Mouse (Mus musculus) spleen, adult 18-20 months (tissue): ENCODE data around the gene Aox3.

ENCODE experiments used
- DNase-seq, 2 experiments: peaks; one replicate each; pipeline ENCODE4 v3.0.0; 2022; ENCODE audit warnings: mixed read lengths in 2 of 2

Gene Aox3

DNA sequence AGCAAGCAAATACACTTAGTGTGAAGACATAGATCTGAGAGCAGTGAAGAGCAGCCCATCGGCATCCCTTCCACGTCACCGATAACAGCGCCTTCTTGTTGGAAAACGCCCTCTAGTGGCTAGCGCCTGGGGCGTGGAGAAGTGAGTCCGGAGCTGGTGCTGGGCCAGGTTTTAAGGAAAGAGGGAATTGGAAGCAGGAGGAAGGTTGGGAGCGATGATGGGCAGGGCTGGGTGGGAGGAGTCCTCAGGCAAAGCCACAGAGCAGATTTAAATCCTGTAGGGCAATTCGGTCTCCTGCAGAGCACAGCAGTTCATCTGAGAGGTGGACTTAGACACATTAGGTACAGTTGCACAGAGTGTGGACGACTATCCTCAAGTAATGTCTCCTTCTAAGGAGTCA lies at the start of gene Aox3:
TSS of gene Aox3 (plus strand) at position 251 of the 400 bp plus-strand sequence.
- DNase-seq, result peak in 1 of 2 experiments; percentile 21

DNA sequence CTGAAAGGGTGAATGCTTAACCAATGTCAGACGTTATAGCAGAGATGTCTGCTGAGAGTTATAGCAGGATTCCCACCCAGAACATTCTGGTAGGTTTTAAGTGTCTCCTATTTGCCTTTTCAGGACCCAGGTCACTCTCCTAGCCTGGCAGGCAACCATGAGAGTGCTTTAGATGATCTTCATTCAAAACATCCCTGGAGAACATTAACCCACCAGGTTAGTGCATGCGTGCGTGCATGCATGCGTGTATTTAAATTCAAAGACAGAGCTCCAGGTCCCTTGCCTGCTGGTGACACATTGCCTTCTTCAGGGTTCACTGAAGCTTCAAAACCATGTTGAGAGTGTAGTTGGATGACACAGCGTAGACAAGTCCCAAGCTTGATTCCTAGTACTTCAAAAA lies 47.8 kb upstream of the Aox3 start:
- DNase-seq, result no peak

DNA sequence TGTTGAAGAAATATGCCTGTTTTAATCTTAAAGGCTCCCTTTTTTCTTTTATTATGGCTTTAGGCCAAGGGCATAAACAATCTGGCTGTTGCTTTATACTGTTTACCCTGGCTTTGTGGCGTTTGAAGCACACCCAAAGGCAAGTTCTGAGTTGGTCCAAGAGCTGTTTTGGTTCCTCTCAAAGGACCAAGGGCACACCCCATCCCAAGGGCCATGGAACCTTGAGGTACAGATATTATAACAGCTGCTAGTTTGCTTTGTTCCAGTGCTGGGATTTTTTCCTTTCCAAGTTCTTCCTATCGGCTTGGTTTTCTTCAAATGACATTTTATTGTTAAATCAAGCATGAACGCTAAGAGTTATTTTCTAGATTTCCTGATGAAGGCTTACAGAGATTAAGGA lies 47.3 kb upstream of the Aox3 start:
- no peak for DNase-seq

DNA sequence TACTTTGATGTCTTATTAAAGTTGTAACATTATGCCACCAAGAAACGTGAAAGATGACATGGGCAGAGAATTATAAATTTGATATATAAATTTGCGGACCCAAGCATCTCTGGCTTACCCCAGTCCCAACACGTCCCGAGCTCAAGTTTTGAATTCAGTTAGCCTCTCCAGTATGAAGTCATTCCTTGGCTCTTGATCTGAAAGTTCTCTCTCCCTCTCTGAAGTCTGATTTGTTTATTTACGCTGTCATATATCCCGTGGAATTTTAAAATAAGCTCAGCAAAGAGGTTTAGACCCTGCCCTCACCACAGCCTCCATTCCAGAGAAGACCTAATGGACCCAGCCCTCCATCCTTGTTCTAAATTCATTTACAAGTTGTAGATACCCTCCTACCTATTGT lies 43.7 kb upstream of the Aox3 start:
- no peak for DNase-seq

DNA sequence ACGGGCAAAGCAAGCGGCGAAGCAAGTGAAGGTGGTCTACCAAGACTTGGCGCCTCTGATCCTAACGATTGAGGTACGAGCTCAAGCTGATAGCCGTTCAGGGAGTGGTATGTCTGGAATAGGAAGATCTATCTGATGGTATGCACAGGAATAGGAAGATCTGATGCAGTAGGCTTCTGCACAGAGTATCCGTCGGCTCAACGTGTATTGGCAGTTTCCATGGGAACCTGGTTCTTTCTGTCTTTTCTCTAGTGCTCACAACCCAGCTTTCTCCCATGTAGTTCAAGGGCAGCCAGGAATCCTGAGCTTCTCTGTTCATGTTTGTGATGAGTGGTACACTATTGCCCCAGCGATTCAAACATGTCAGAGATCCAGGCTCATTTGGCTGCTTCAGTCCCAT lies 42.8 kb upstream of the Aox3 start:
- no peak for DNase-seq

DNA sequence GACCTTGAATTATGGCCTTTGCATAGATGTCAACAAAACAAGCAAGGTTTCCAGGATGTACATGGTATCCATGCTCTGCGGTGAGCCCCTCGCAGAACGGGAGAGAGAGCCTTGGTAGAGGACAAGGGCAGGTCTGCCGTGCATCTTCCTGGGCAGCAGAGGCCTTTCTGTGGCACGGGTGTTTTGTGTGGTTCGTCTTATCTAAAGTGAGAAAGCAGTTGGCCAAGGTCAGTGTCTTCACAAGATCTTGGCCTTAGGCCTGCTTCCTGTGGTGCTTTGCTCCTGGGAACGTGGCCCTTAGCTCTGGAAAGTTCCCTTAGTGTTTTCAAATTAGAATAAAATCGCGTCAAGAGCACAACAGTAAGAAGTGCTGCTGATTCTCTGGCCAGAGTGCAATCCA lies 41.9 kb upstream of the Aox3 start:
- no peak for DNase-seq

DNA sequence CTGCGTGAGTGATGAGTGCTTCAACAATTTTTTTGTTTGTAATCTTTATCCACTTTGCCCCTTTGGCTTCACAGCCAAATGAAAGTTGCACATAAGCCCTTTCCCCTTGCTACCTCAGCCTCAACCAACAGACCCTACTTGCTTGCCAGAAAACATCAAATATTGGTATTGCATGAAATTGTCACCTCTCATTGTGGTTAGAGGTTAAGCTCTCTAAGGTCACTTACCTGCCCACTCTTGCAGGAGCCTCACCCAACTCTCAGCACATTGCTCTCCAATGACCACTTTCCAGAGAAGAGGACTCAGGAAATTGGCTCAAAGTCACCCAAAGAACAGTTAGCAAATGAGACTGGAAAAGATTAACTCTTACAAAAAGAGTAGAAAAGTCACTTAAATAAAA lies 41.4 kb upstream of the Aox3 start:
- DNase-seq, result no peak

DNA sequence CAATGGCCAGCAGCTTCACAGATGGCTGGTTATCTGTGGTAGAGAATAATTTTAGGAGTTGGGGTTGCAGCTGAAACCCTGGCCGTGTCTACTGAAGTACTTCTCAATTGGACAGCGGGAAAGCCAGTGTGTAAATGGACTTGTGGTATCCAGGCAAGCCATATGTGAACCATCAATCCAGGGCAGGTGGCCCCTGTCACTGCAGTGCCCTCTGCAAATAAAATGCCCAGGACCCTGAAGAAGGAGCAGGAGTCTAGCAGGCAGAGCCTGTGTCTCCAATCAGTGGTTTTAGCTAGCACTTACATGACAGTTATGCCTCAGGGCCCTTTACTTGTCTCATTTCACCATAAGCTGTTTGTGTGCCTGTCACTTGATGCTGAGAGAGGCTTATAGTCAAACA lies 40.5 kb upstream of the Aox3 start:
- no peak for DNase-seq

DNA sequence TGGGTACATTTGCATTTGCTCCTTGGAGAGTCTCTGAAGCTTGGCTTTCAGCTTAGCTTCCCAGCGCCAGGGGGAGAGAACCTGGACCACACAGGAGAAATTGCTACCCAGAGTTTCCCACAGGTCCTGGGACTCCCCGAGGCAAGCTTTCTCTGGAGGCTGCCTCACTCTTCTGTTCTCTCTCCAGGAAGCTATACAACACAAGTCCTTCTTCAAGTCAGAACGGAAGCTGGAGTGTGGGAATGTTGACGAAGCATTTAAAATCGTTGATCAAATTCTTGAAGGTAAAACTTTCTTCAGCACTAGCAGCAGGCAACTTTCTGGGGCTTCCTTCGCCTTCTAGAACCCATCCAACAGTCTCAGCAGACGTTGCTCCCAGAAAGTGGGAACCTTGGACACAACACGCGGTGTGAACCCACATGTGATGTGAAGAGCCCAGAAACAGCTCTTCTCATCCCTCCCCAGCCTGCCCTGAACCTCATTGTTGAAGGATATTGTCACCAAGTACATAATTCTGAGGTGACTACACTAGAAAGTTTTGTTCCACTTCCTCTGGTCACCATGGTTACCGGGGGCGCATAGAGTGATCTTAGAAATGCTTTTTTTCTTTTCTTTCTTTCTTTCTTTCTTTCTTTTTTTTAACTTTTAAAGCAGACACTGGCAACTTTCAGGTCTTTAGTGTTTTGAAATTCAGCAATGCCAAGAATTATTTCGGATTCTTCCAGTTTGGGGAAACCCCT lies 39.8 kb upstream of the Aox3 start:
- DNase-seq, result no peak

DNA sequence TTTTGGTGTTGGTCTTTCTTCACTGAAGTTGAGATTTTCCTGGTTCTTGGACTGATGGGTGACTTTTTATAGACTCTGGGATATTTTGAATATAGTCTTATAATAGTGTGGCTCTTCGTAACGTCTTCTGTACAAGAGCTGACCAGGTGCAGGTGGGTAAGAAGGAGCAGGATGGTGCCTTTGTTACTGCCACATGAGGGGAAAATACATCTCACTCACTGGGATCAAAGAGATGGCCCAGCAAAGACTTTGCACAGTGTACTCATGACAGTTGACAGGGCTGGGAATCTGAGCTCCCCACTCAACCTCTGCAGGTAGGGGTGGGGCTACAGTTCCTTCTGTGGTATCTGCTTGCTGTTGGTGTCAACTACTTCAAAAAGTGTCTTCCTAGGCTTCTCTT lies 38.7 kb upstream of the Aox3 start:
- DNase-seq, result no peak

DNA sequence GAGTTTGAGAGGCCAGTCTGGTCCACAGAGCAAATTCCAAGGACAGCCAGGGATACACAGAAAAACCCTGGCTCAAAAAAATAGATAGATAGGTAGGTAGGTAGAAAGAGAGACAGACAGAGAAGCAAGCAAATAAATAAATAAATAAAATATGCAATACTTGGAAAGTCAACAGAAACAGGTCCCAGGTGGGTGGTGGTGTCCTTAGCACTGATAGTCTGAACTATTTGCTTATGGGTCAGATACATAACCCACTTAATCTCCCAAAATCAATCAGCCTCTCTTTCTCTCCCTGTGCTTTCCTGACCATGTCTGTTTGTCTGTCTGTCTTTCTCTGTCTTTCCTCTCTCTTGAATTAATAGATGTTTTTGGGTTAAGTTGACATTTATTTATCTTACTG lies 35.0 kb upstream of the Aox3 start:
- DNase-seq, result no peak

DNA sequence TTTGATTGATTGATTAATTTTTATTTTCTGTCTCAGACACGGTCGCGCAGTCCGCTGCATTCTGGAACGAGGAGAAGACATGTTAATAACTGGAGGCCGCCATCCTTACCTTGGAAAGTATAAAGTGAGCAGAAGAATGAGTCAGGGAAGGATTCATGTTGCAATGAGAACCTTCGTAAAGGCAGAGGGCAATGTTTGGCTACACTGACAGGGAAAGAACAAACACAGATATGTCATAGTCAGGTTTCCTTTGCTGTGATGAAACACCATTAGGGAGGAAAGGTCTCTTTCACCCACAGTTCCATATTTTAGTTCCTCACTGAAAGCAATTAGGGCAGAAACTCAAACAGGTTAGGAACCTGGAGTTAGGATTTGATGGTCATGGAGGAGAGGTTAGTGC lies 34.5 kb upstream of the Aox3 start:
- DNase-seq, result no peak

DNA sequence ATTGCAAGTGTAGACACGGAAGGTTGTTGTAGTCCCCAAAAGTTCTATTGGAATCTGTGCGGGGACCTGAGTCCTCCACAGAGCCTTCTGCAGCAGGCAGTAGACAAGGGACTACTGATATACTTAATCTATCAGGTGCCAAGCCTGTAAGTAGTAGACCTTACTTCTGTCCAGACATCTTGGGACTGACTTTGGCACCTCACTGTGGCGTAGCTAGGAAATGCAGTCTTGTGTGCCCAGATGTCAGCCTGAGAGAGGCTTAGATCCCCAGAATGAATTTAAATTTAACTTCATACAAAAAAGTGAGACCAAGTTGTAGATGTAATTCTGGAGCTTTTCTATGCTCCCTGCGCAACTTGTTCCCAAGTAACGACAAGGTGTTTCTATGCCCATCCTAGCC lies 33.2 kb upstream of the Aox3 start:
- DNase-seq, result no peak

DNA sequence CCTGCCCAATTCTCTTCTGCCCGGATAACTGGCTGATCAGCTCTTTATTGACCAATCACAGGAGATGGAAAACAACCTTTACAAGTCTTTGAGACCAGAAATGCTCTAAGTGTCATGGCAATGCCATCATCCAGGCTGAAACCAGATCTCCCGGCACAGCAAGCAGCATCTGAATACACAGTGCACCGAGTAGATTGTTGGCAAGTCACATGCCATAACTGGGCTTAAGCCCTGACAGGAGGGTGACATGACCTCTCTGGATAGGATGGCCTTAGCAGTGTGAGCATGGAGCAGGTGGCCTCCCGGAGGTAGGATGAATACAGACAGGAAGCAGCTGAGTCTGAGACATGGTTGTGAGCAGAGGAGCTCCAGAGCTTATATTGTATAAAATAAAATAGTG lies 32.5 kb upstream of the Aox3 start:
- DNase-seq, result no peak

DNA sequence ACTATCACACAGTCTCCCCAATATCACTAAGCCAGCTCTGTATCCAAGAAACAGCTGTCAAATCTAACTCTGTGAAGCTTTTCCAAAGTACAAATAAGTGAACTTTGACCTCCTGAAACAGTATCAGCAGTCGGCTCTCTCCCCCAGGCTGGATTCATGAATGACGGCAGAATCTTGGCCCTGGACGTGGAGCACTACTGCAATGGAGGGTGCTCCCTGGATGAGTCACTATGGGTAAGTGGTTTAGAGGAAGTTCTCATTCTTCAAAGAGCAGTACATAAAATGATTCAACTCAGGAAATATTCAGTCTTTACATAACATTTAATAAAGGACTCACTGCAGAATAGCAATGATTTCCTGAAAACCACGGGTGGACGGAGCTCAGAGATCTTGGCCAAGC lies 31.6 kb upstream of the Aox3 start:
- DNase-seq, result no peak

DNA sequence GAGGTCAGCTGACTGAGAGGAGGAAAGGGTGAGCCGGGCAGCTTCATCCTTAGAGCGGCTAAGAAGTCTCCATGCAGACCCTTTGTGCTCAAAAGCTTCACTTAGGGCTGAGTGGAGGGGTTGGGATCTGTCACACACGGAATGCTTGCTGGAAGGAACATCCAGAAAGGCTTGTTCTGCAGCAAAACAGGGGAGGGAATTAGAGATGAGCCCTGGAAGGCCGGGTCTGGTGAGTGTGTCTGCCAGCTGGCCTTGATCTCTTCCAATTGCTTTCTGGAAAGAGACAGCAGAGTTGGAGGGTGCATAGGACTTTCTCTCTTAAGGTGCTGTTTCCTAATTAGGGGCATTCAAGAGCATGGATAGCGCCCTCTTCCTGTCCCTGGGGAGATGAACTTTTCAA lies 23.6 kb upstream of the Aox3 start:
- DNase-seq, result no peak

DNA sequence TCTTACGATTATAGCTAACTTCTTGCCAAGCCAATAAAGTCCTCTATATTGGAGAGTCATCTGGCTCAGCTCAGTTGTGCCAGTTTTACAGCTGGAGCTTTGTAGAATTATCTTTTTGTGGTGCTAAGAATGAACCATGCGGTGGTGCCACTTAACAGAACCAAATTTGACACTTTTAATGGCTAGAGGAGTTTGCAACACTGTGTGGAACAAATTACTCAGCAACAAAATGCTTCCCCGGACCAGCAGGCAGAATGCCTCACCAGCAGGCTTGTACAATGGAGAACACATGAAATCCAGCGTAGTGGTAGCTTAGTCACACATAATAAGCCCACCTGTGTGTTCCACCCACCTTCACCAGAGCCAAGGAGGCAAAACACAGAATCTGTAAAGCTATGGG lies 22.7 kb upstream of the Aox3 start:
- DNase-seq, result no peak

DNA sequence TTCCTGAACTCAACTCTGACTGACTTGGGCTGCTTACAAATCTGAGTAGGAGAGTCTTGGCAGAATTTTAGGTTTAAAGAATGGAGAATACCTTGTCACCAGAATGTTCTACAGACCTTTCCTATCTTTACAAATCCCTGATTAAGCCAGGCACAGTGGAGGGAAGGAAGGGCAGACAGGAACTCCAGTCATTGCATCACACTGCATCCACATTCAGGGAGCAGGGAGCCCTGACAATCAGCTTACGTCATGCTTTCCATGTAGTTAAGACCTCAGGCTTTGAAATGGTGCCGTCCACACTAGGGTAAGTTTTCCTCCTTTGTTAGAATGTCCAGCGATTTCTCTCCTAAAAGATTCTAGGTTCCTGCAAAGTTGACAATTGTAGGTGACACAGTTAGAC lies 21.7 kb upstream of the Aox3 start:
- DNase-seq, result no peak

DNA sequence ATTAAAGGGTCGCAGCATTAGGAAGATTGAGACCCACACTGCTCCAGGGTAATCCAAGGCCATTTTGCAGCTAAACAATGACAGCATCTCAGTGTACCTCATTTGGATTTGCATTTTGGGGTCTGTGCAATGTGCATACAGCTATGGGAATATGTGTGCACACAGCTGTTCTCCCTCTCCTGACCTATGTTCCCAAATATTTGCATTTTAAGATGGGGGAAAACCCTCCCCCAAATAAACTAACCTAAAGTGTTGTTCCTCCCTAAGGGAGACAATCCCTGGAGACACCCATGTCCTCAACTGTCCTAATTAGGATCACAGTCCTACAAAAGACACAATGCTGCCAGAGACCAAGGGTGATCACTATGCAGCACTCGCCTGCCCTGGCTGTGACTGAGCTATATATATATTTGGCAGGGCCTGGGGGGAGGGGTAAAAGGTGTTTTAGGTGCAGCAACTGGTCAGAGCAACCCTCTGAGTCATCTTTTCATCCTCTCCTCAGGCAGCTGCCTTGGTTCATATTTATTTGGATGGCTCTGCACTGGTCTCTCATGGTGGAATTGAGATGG lies 20.9 kb upstream of the Aox3 start:
- no peak for DNase-seq

DNA sequence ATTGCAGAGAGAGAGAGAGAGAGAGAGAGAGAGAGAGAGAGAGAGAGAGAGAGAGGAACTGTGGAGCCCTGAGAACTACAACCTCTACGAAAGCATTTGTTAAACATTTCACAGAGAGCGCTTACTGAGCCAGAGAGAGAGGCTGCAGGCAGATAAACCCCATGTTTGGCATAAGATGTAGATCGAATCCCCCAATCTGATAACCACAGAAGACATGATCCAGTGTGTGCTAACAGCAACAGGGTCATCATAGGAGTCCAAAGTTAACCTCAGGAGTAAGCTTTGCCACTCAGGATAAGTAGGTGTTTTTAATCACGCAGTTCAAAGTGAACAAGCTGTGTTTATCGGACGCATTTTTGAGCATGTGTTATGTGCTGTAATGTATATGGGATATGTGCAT lies 15.6 kb upstream of the Aox3 start:
- DNase-seq, result no peak

DNA sequence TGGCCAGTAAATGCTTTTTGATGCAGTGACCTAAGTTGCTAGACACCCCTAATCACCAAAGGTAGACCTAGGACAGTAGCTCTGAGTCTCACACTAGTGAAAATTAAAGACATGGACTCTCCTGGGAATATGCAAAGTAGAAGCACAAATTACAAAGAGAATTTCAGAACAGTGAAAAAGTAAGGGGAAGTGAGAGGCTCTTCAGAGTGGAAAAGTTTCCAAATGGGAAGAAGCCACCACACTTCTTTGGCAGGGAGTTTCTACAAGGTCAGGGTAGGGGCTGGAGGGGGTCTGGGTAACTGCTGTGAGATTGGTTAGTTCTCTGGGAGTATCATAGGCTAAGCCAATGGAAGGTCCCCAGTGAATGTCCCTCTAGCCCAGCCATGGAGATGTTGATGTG lies 13.8 kb upstream of the Aox3 start:
- DNase-seq, result no peak

DNA sequence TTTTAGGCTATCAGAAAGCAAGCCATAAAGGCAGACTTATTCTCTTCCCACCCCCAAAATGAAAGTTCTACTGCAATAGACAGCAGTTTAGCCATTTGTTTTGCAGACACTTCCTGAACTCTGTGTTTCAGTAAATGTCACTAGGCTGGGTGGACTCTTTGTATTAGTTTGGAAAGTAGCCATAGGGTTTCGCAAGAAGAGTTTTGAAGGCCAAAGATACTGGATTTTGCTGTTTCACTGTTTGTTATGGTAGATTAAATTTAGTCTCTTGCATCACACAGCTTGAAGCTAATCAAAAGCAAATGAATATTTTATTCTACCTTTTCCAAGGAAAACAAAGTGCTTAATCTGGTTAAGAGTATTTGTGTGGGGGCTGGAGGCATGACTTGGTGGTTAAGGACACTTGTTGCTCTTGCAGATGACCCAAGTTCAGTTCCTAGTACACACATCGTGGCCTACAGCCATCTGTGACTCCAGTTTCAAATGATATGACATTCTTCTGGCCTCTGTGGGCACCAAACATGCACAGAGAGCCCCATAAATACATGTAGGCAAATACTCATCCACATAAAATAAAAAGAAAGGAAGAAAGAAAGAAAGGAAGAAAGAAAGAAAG lies 11.3 kb upstream of the Aox3 start:
- DNase-seq, result no peak

DNA sequence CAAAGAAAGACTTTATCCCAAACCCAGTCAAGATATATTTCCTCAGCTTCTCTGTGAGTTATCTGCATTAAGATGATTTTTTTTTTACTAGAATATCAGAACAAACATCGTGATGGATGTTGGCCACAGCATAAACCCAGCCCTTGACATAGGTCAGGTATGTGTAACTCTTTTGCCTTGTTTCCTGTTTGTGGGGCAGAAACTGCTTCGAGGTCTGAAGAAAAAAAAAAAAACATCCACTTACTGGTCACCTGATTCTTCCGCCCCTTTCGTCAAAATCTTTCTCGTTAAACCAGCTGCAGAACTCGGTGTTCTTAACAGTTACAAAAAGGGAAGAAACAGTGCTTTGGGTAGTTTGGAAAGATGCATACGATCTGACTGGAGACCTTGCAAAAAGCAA lies 10.4 kb upstream of the Aox3 start:
- DNase-seq, result no peak

DNA sequence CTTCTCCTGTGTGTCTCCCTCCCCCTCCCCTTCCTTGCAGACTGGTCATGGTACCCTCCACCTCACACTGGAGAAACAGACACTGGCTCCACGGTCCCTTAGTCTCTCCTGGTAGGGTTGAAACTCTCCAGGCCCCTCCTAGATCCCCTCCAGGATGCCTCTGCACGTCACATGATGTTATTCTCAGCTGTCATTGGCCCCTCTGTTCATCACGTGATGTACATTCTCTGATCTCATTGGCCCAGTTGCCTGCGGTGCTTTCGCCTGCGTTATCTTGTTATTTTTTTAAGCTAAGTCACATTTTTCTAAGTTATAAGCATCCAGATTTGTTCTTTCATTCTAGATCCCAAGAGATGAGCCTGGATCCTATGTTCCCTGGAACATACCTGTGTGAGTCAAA lies 7.2 kb upstream of the Aox3 start:
- DNase-seq, result no peak

DNA sequence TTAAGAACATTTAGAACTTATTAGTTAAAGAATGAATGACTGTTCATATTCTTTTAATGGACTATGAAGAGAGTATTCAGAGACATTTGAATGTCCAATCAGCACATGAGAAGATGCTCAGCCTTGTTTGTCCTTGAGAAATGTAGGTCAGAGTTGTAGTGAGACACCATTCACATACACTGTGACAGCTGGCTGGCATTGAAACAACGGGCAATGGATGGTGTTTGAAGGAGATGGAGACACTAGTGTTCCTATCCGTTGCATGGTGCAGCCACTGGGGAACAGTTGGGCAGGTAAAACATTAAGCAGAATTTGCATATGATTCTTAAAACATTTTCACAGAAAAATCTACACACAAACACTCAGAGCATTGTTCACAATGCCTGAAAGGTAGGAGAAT lies 5.9 kb upstream of the Aox3 start:
- DNase-seq, result no peak
